Mouse (Mus musculus): ENCODE measurements around the gene Ggct.

GRCm38 (mm10) chr6:54975616-54976015 is 17.1 kb downstream of the Ggct start:
- no peak for TF ChIP-seq POLR2A (IDR thresholded peaks at IDR 0.05; ENCODE audit: low read depth, low read length)
- no peak for TF ChIP-seq CTCF (IDR thresholded peaks at IDR 0.05; ENCODE audit: extremely low read depth, insufficient read length, insufficient replicate concordance, low read depth, low read length)

Data from small intestine, adult 2 months (tissue).